Mouse (Mus musculus): Measurements from ENCODE around the gene Slc5a6. TPM values are rescaled to one million over a fixed set of nuclear protein-coding genes. Genes with fewer than 3 reads are reported as not detected.
"Not testable (repeated sequence)": the region's sequence is repeated elsewhere in the genome, so short reads cannot be mapped to it uniquely, and the experiment has no call there.

Slc5a6 gene
- polyA plus RNA-seq, 1 experiment: 45.1 TPM

DNA sequence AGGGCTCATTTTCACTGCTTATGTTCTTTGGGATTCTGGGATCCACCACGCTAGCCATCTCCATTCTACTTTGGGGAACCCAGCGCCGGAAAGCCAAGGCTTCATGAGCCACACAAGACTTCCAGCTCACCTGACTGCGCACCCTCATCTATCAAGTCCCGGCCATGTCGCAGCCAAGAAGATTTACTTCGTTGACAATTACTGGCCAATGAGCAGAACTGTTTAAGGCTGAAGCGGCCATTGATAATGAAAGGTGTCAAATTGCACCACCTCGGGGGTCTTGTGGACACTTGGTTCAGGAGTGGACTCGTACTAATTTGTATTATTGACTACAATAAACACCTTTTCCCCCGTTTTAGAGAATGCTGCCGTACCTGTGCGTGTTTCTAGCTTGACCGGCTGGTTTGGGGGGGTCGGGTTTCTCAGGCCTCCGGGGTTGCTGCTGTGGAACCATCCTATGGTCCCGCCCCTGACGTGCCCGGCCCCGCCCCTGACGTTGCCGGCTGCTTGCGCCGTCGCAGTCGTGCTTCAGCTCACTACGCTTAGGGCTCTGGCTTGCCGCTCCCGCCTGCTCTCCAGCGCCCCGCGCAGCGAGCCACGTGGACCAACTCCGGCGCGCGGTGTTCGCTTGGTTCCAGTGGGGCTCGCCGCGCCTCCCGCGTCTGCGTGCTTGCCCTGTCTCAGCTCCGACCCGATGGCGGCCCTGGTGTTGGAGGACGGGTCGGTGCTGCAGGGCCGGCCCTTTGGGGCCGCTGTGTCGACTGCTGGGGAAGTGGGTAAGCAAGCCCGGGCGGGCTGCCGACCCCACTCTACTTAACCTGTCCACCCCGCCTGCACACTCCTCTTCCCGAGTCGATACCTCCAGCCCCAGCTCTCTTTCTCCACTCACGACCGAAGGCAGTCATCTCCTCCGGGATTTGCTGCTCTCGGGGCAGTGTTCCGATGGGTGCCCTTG, 5.8 kb upstream of the Slc5a6 start, which contains the start of gene Cad:
Cad (plus strand) TSS at position 520 of the 955 bp plus-strand sequence.
- no peaks in the 10 kb centered on the region for H3K27me3 ChIP-seq (ENCODE audit: control insufficient read depth, insufficient read depth, low read length)
- TF ChIP-seq POLR2A (IDR thresholded peaks at IDR 0.05; ENCODE audit: borderline replicate concordance, insufficient read depth, low read length): peak; percentile 67
- TF ChIP-seq CTCF (IDR thresholded peaks at IDR 0.05; ENCODE audit: borderline replicate concordance, insufficient read depth, low read depth, low read length): no peak
- peak within 1 kb of the TSS; percentile 70 for H3K4me3 ChIP-seq (replicated peaks; ENCODE audit: insufficient read depth, low read depth, low read length)
- WGBS: under 1% methylated on average over 64 of the region's 64 CpGs
- peak within 1 kb of the TSS; percentile 22; the same call in 1 of the 2 replicates for H3K27ac ChIP-seq (ENCODE audit: insufficient read depth, low read length)
- no peaks in the 10 kb centered on the region; the same call in 1 of the 2 replicates for H3K4me1 ChIP-seq (ENCODE audit: control insufficient read depth, insufficient read depth, low read length)
- peak; percentile 95 for DNase-seq

DNA sequence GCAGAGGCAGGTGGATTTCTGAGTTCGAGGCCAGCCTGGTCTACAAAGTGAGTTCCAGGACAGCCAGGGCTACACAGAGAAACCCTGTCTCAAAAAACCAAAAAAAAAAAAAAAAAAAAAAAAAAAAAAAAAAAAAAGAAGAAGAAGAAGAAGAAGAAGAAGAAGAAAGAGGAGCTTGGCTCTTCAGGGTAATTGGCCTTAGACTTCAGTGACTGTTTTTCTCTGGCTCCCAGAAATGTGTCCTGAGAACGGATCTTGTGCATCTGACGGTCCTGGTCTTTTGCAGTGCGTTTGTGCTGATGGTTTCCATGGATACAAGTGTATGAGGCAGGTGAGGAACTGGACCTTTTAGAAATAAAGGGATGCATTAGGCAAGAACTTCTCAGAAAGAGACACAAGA, 5.0 kb upstream of the Slc5a6 start:
- H3K27ac ChIP-seq (ENCODE audit: insufficient read depth, low read length); H3K27me3 ChIP-seq (ENCODE audit: control insufficient read depth, insufficient read depth, low read length); H3K4me3 ChIP-seq (replicated peaks; ENCODE audit: insufficient read depth, low read depth, low read length); H3K4me1 ChIP-seq (ENCODE audit: control insufficient read depth, insufficient read depth, low read length); DNase-seq: not testable (repeated sequence)
- WGBS: 64% methylated on average over 4 of the region's 4 CpGs

DNA sequence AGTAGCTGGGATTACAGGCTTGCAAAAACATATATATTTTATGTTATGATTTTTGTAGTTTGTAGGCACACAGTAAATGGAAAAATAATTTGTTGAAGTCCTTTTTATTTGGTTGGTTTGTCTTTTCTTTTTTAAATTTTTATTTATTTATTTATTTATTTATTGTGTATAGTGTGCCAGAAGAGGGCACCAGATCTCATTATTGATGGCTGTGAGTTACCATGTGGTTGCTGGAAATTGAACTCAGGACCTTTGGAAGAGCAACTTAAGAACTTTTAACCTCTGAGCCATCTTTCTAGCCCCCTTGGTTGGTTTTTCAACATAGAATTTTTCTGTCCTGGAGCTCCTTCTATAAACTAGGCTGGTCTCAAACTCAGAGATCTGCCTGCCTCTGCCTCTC, 1.7 kb upstream of the Slc5a6 start:
- Histone ChIP-seq H3K27me3 (ENCODE audit: control insufficient read depth, insufficient read depth, low read length) (no peaks in the 10 kb centered on the region), H3K4me3 (replicated peaks; ENCODE audit: insufficient read depth, low read depth, low read length) (no peak overlapping the region), H3K27ac (ENCODE audit: insufficient read depth, low read length) (no peak overlapping the region), H3K4me1 (ENCODE audit: control insufficient read depth, insufficient read depth, low read length) (no peaks in the 10 kb centered on the region; the same call in 1 of the 2 replicates)
- TF ChIP-seq CTCF (IDR thresholded peaks at IDR 0.05; ENCODE audit: borderline replicate concordance, insufficient read depth, low read depth, low read length) (no peak), POLR2A (IDR thresholded peaks at IDR 0.05; ENCODE audit: borderline replicate concordance, insufficient read depth, low read length) (no peak)
- DNase-seq: no peak

DNA sequence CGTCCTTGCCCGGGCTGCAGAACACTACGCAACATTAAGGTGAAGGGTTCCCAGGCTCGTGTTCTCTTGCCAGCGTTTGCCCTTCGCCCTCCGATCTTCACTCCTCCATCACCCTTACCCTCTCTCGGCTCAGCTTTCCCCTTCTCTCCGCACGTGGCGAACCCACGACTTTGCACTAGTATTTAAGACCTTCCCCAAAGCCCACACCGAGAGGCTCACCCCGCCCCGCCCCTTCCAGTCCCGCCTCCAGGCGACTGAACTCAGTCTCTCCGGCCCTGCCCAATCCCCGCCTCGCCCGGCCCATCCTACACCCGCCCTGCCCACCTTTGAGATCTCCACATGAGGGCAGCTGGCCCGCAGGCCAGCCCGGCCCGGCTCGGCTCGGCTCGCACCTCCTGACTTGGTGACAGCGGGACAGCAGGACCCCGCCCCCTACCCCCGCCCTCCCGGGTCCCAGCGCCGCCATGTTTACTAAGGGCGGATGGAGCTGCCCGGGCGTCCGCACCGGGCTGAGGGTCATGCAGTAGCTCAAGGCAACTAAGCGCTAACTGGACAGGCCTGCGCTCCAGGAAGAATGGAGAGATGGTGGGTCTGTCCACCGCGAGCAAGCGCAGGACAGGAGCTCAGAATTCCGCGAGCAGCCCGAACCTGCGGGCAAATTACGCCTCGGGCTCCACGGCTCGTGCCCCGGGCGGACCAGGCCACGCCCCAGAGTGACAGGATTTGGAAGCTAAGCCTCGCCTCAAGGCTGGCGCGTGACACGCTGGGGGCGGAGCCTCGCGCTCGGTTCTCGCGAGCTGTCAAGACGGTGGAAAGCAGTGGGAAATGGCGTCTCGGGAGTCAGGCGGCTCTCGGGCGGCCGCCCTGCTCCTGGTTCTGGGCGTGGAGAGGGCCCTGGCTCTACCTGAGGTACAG, 619 bp downstream of the Slc5a6 start, which contains the start of gene Atraid:
Atraid (plus strand) TSS at position 465 of the 915 bp plus-strand sequence.
- TF ChIP-seq POLR2A (IDR thresholded peaks at IDR 0.05; ENCODE audit: borderline replicate concordance, insufficient read depth, low read length) (peak; percentile 97), CTCF (IDR thresholded peaks at IDR 0.05; ENCODE audit: borderline replicate concordance, insufficient read depth, low read depth, low read length) (no peak)
- H3K27ac ChIP-seq (ENCODE audit: insufficient read depth, low read length): peak within 1 kb of the TSS; percentile 90
- H3K27me3 ChIP-seq (ENCODE audit: control insufficient read depth, insufficient read depth, low read length): no peaks in the 10 kb centered on the region
- H3K4me1 ChIP-seq (ENCODE audit: control insufficient read depth, insufficient read depth, low read length): no peaks in the 10 kb centered on the region
- DNase-seq: peak; percentile 99
- H3K4me3 ChIP-seq (replicated peaks; ENCODE audit: insufficient read depth, low read depth, low read length): peak within 1 kb of the TSS; percentile 88
- WGBS: under 1% methylated on average over 73 of the region's 73 CpGs

DNA sequence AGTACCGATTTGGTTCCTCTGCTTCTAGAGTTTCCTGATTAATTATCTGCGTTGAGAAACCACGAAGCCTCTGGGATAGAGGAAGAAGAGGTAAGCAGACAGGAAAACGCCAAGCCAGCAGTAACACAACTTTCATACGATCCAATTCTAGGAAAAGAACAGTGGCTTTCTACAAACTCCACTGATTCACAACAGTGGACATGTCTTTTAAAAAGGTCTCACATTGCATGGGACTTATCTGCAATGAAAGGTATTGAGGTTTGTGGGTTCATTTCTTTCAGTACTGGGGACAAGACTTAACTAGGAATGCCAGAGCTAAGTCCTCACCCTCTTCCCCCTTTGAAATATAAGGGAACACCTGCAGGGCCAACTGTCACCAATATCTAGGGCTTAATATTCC, 1.6 kb downstream of the Slc5a6 start:
- TF ChIP-seq POLR2A (IDR thresholded peaks at IDR 0.05; ENCODE audit: borderline replicate concordance, insufficient read depth, low read length): no peak
- no peak for TF ChIP-seq CTCF (IDR thresholded peaks at IDR 0.05; ENCODE audit: borderline replicate concordance, insufficient read depth, low read depth, low read length)
- Histone ChIP-seq H3K4me1 (ENCODE audit: control insufficient read depth, insufficient read depth, low read length) (no peaks in the 10 kb centered on the region), H3K27me3 (ENCODE audit: control insufficient read depth, insufficient read depth, low read length) (no peaks in the 10 kb centered on the region), H3K27ac (ENCODE audit: insufficient read depth, low read length) (no peak overlapping the region), H3K4me3 (replicated peaks; ENCODE audit: insufficient read depth, low read depth, low read length) (no peak overlapping the region)
- DNase-seq: no peak
- WGBS: 85% methylated on average over 5 of the region's 5 CpGs

DNA sequence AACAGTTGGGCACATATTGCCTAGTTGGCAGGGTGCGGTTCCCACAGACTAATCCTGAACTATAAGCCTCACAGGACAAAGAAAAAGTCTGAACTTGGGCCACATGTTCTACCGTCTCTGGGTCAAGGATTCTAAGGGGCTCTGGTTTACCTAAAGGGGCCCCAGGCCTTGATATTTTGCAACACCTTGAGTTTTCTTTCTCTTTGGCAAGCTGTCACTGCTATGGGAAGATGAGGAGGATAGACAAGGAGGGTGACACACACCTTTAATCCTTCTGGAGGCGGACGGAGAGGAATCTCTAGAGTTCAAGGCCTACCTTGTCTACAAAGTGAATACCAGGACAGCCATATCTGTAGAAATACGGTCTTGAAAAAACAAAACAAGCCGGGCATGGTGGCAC, 2.3 kb downstream of the Slc5a6 start:
- no peaks in the 10 kb centered on the region for H3K4me1 ChIP-seq (ENCODE audit: control insufficient read depth, insufficient read depth, low read length)
- no peaks in the 10 kb centered on the region for H3K27me3 ChIP-seq (ENCODE audit: control insufficient read depth, insufficient read depth, low read length)
- no peak overlapping the region for H3K27ac ChIP-seq (ENCODE audit: insufficient read depth, low read length)
- no peak overlapping the region for H3K4me3 ChIP-seq (replicated peaks; ENCODE audit: insufficient read depth, low read depth, low read length)
- DNase-seq: no peak
- 93% methylated on average over 6 of the region's 6 CpGs for WGBS
- TF ChIP-seq POLR2A (IDR thresholded peaks at IDR 0.05; ENCODE audit: borderline replicate concordance, insufficient read depth, low read length) (no peak), CTCF (IDR thresholded peaks at IDR 0.05; ENCODE audit: borderline replicate concordance, insufficient read depth, low read depth, low read length) (no peak)

DNA sequence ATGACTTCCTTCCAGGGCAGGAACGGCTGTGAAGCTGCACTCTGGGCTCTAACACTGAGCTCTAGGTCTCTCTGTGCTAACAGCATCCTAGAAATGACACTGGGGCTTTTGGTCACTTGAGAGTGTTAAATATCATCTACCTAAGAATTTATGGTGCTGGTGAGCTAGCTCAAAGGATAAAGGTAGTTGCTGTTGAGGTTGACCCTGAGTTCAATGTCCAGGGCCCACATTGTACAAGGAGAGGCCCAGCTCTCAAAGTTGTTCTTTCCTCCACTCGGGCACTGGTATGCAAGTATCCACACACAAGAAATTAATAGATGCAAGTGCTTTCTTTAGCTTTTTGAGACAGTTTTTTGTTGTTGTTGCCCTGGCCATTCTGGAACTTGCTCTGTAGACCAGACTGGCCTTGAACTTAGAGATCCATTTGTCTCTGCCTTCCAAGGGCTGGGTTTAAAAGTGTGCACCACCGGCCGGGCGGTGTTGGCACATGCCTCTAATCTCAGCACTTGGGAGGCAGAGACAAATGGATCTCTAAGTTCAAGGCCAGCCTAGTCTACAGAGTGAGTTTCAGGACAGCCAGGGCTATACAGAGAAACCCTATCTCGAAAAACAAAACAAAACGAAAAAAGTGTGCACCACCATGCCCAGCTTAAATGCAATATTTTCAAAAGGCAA, 10.4 kb downstream of the Slc5a6 start:
- TF ChIP-seq POLR2A (IDR thresholded peaks at IDR 0.05; ENCODE audit: borderline replicate concordance, insufficient read depth, low read length) (no peak), CTCF (IDR thresholded peaks at IDR 0.05; ENCODE audit: borderline replicate concordance, insufficient read depth, low read depth, low read length) (no peak)
- Histone ChIP-seq H3K4me3 (replicated peaks; ENCODE audit: insufficient read depth, low read depth, low read length) (no peak overlapping the region), H3K27me3 (ENCODE audit: control insufficient read depth, insufficient read depth, low read length) (no peaks in the 10 kb centered on the region), H3K27ac (ENCODE audit: insufficient read depth, low read length) (no peak overlapping the region), H3K4me1 (ENCODE audit: control insufficient read depth, insufficient read depth, low read length) (no peaks in the 10 kb centered on the region)
- DNase-seq: no peak
- 90% methylated on average over 7 of the region's 7 CpGs for WGBS

DNA sequence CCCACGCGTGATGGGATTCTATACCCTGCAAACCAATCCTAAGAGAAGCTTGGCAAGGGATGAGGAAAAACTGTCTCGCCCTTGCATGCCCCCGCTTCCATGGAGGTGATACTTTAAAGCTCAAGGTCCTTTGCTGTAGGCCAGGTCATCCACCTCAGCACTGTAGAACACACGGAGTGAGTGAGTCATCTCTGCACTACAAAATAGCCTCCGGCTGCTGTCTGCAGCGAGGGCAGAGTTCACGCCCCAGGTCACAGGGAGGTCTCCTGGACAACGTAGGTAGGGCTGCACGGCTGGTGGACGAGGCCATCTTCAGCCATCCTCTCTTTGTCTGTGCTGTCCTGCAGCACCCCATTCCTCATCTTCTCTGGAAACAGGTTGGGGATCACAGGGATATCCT, 12.2 kb downstream of the Slc5a6 start:
- not testable (repeated sequence) for H3K27ac ChIP-seq (ENCODE audit: insufficient read depth, low read length); DNase-seq; H3K27me3 ChIP-seq (ENCODE audit: control insufficient read depth, insufficient read depth, low read length); H3K4me1 ChIP-seq (ENCODE audit: control insufficient read depth, insufficient read depth, low read length); H3K4me3 ChIP-seq (replicated peaks; ENCODE audit: insufficient read depth, low read depth, low read length)
- 87% methylated on average over 11 of the region's 11 CpGs for WGBS
